Mouse (Mus musculus) C3H10T1/2 (cell line): ENCODE results near the gene Tmem47. TPM values are rescaled to one million over a fixed set of nuclear protein-coding genes. Genes with fewer than 3 reads are reported as not detected.

ENCODE experiments used
- polyA plus RNA-seq, 2 experiments: library from polyadenylated mRNA; unstranded; fragments of >200 nt; fragmentation: generic; extraction: Trizol; gene quantifications; one replicate each; pipeline ENCODE4 v1.2.1; 2012; ENCODE audit warnings: missing spikeins in 2 of 2

Gene Tmem47
- under 1 TPM; 0.01 to 0.05 TPM for polyA plus RNA-seq

GRCm38 (mm10) chrX:81070210-81070803, at the start of gene Tmem47:
Tmem47 (plus strand) TSS chrX:81070698.

